Mouse (Mus musculus): Measurements from ENCODE around the gene Mgam.
"Not testable (repeated sequence)": the region's sequence is repeated elsewhere in the genome, so short reads cannot be mapped to it uniquely, and the experiment has no call there.

Gene Mgam

GRCm38 (mm10) chr6:40739545-40739944, 110.9 kb downstream of the Mgam start:
- no peak for DNase-seq

DNA sequence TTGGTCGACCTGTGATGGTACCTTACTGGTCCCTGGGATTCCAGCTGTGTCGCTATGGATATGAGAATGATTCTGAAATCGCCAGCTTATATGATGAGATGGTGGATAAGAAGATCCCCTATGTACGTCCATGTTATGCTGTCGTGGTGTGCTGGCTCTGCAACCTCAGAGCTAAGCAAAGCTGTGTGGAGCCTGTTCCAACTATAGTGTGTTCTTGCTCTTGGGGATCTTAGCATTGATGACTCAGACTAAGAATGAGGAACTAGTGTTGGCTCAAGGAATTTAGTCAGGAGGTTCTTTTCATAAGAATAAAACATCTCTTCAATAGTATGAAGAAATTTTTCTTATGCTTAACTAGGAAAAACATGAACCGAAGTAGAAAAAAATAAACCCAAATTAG, 120.4 kb downstream of the Mgam start:
- DNase-seq = not testable (repeated sequence)

DNA sequence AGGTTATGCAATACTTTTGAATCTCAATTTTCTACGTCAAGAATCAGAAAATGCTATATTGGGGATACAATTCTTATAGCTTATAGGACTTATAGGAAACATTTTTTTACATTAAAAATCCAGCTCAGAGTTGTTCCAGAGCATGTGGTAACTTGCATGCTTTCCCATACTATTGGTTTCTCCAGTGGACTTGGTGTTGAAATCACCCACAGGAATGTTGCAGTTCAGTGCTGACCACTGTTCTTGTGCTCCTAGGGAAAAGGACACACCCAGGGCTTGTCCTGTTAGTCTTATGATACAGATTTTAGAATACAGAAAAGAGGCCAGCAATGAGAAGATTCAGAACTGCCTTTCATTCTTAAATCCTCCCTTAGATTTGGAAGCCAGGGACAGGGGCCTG, 127.3 kb downstream of the Mgam start:
- DNase-seq = no peak

DNA sequence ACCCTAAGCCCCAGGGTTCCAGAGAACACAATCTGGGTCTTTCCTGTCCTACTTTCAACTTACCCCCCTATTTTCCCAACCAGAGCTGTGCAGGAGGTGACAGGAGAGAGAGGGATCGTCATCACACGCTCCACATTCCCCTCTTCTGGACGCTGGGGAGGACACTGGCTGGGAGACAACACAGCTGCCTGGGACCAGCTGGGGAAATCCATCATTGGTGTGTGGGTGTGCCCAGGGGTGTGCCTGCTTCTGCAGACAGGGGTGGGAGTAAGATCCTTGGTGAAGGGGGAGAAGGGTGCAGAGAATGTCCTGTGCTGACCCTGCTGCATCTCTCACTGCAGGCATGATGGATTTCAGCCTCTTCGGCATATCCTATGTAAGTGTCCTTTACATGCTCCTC, 128.7 kb downstream of the Mgam start:
- DNase-seq = not testable (repeated sequence)

DNA sequence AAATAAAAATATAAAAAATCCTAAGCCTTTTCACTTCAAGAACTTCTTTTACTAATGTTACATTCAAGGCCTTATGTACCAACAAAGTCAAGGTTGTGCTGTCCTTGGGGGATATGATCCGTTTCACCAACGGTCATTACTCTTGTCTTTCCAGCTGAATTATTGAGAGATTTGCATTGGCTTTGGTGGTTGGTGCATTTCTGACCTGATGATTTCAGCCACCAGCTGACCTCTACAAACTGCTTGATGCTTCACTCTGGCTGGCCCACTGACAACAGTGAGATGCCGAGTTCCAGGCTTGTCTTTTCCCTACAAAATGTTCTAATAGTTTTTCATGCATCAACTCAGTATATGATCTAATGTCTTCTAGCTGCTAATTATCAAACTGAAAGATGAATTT, 146.0 kb downstream of the Mgam start:
- DNase-seq = no peak

- no peak for DNase-seq
Observed at GRCm38 (mm10) chr6:40778458-40778857, 149.8 kb downstream of the Mgam start.

- DNase-seq = no peak
Observed at GRCm38 (mm10) chr6:40783637-40784036, 155.0 kb downstream of the Mgam start.

- DNase-seq = no peak
Observed at GRCm38 (mm10) chr6:40784378-40784777, 155.7 kb downstream of the Mgam start.

GRCm38 (mm10) chr6:40795077-40795812, 166.6 kb downstream of the Mgam start:
- no peak for DNase-seq

DNA sequence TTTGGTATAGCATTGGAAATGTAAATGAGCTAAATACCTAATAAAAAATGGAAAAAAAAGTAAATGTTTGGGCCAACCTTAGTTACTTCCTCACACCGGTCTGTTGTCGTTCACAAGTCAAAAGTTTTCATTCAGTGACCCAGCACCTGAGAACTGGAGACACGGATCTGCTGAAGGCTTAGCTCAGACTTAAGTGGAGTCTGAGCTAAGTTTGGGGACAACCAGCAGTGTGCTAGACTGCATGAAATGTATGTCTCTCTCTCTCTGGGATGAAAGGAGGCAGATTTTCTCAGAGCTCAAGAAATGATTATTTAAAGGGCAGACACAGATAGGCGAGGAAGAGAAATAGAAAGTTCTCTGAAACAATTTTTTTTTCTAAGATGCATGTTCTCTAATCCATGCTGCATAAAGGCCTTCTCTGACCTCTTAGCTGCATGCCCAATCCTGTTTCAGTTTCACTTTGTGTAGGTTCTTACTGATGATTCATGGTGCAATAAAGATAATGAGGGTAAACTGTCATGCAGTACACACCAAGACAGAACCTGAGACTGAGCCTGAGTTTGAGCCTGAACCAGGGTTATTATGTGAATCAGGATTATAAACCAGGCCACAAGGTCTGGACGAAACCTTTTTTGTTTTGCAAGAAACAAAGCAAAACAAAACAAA, 189.7 kb downstream of the Mgam start:
- no peak for DNase-seq
